Mouse (Mus musculus) ES-E14 (cell line): ENCODE measurements around the gene Cyp26c1.

Experiments used
- HCFC1 ChIP-seq: IDR thresholded peaks from 2 replicates; pipeline ENCODE4 v1.6.1; 2012; ENCODE audit warnings: low read length, inconsistent platforms, borderline replicate concordance; ENCODE audit not compliant: insufficient read depth
- MAFK ChIP-seq: IDR thresholded peaks from 2 replicates; pipeline ENCODE4 v1.6.1; 2014; ENCODE audit warnings: mild to moderate bottlenecking, low read depth, low read length, inconsistent platforms; ENCODE audit not compliant: insufficient read depth
- ZC3H11A ChIP-seq: IDR thresholded peaks from 2 replicates; pipeline ENCODE4 v1.6.1; 2012; ENCODE audit warnings: low read depth, mild to moderate bottlenecking, inconsistent platforms, low read length, borderline replicate concordance
- ZNF384 ChIP-seq: IDR thresholded peaks from 2 replicates; pipeline ENCODE4 v1.6.1; 2012; ENCODE audit warnings: low read depth, low read length, inconsistent platforms

DNA sequence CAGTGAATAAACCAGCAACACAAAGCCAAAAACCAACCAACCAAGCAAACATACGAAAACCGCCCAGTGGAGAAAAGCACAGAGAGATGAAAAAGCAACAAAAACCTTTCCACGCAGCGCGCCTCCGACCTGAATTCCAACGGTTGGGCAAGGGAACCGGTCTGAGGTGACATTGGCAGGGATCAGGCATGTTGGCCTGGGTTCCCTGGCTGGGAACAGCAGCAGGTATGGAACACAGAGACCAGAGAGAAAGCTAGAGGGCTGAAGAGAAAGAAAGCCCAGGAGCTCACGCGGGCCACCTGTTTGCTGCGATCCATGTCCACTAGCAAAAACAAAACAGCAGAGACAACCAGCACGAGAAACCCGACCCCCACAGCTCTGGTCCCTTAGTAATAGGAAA is 9.8 kb downstream of the Cyp26c1 start:
- TF ChIP-seq HCFC1: no peak
- no peak for TF ChIP-seq ZC3H11A
- TF ChIP-seq MAFK: no peak
- no peak for TF ChIP-seq ZNF384
